Mouse (Mus musculus) neural tube, embryonic 12.5 days (tissue): ENCODE results near the gene Supt6. TPM values are rescaled to one million over a fixed set of nuclear protein-coding genes. Genes with fewer than 3 reads are reported as not detected.

Source experiments
- ATAC-seq: fragments of 200-750 bp; cut with Nextera tagmentation; 2 replicates; pipeline ENCODE4 v1.8.0; 2017; ENCODE audit warnings: low read depth, mild to moderate bottlenecking, moderate TSS enrichment, moderate library complexity; ENCODE audit not compliant: low FRiP score
- H3K27ac ChIP-seq: fragments of 300-500 bp; sonication (generic); 2 replicates; pipeline ENCODE4 v1.5.1; 2016
- H3K27me3 ChIP-seq: fragments of 300-500 bp; sonication (generic); replicated peaks from 2 replicates; pipeline ENCODE4 v1.6.1; 2016; ENCODE audit warnings: mild to moderate bottlenecking
- H3K36me3 ChIP-seq: fragments of 300-500 bp; sonication (generic); 2 replicates; pipeline ENCODE4 v1.6.1; 2016; ENCODE audit warnings: mild to moderate bottlenecking
- H3K4me1 ChIP-seq: fragments of 300-500 bp; sonication (generic); 2 replicates; pipeline ENCODE4 v1.6.1; 2016
- H3K4me2 ChIP-seq: fragments of 300-500 bp; sonication (generic); replicated peaks from 2 replicates; pipeline ENCODE4 v1.6.1; 2016; ENCODE audit warnings: mild to moderate bottlenecking
- H3K4me3 ChIP-seq: fragments of 300-500 bp; sonication (generic); 2 replicates; pipeline ENCODE4 v1.5.1; 2016
- H3K9ac ChIP-seq: fragments of 300-500 bp; sonication (generic); 2 replicates; pipeline ENCODE4 v1.6.1; 2016; ENCODE audit warnings: mild to moderate bottlenecking
- H3K9me3 ChIP-seq: fragments of 300-500 bp; sonication (generic); 2 replicates; pipeline ENCODE4 v1.6.1; 2016; ENCODE audit warnings: mild to moderate bottlenecking
- WGBS: fragments of 180-500 bp; shearing (Covaris S2); methylation state at CpG from one replicate; pipeline ENCODE4 v1.1.7; 2016; 5-methylcytosine and 5-hydroxymethylcytosine counted together
- microRNA-seq: library from miRNA; unstranded; fragments of <30 nt; microRNA quantifications from one replicate; pipeline ENCODE4, GENCODE M21; 2017
- polyA plus RNA-seq: library from polyadenylated mRNA; unstranded; fragments of >200 nt; fragmentation: Nextera tagmentation; extraction: Ambion mirVana; gene quantifications from 2 replicates; pipeline ENCODE4 v1.2.1, GENCODE M21; 2016

Supt6 gene
- polyA plus RNA-seq, 1 experiment from 2014 or later = 40.5 TPM

GRCm38 (mm10) chr11:78161169-78161568 lies 84.6 kb downstream of the Supt6 start:
- Histone ChIP-seq H3K9me3 (no peaks in the 10 kb centered on the region), H3K4me3 (no peak overlapping the region), H3K36me3 (peaks cover 56% of the 10 kb centered on the region), H3K4me1 (peaks cover 32% of the 10 kb centered on the region), H3K27me3 (no peaks in the 10 kb centered on the region), H3K9ac (no peak overlapping the region), H3K27ac (no peak overlapping the region), H3K4me2 (no peak overlapping the region)
- no peak for ATAC-seq
- 93% methylated on average over 14 of the region's 14 CpGs for WGBS

- H3K4me2 ChIP-seq = no peak overlapping the region
- H3K9ac ChIP-seq = no peak overlapping the region
- H3K36me3 ChIP-seq = peaks cover 60% of the 10 kb centered on the region
- no peak overlapping the region for H3K27ac ChIP-seq
- 91% methylated on average over 3 of the region's 3 CpGs for WGBS
- no peak for ATAC-seq
- no peaks in the 10 kb centered on the region for H3K9me3 ChIP-seq
- H3K27me3 ChIP-seq = no peaks in the 10 kb centered on the region
- H3K4me3 ChIP-seq = no peak overlapping the region
- H3K4me1 ChIP-seq = peaks cover 27% of the 10 kb centered on the region
Observed at GRCm38 (mm10) chr11:78160675-78161074, 85.1 kb downstream of the Supt6 start.

- H3K9ac ChIP-seq = no peak overlapping the region
- peaks cover 61% of the 10 kb centered on the region for H3K36me3 ChIP-seq
- no peaks in the 10 kb centered on the region for H3K27me3 ChIP-seq
- 91% methylated on average over 18 of the region's 18 CpGs for WGBS
- no peak overlapping the region for H3K4me2 ChIP-seq
- 0 out of 2 replicates have a peak overlapping the region, but pooled peaks have one; percentile 3 for H3K4me3 ChIP-seq
- H3K9me3 ChIP-seq = no peaks in the 10 kb centered on the region
- H3K27ac ChIP-seq = no peak overlapping the region
- ATAC-seq = no peak
- H3K4me1 ChIP-seq = peaks cover 25% of the 10 kb centered on the region
Observed at GRCm38 (mm10) chr11:78160171-78160570, 85.6 kb downstream of the Supt6 start.

- Histone ChIP-seq H3K27me3 (no peaks in the 10 kb centered on the region), H3K9ac (no peak overlapping the region), H3K4me1 (peaks cover 25% of the 10 kb centered on the region), H3K27ac (no peak overlapping the region), H3K4me3 (no peak overlapping the region), H3K9me3 (no peaks in the 10 kb centered on the region), H3K4me2 (no peak overlapping the region), H3K36me3 (peaks cover 67% of the 10 kb centered on the region)
- ATAC-seq = no peak
- WGBS = 83% methylated on average over 7 of the region's 7 CpGs
Observed at GRCm38 (mm10) chr11:78159557-78159956, 86.2 kb downstream of the Supt6 start.

- ATAC-seq = peak; percentile 22; the same call in 1 of the 2 replicates
- no peaks in the 10 kb centered on the region for H3K27me3 ChIP-seq
- no peak overlapping the region for H3K9ac ChIP-seq
- H3K4me3 ChIP-seq = no peak overlapping the region
- H3K27ac ChIP-seq = no peak overlapping the region
- H3K4me2 ChIP-seq = no peak overlapping the region
- 30% methylated on average over 2 of the region's 2 CpGs for WGBS
- H3K9me3 ChIP-seq = no peaks in the 10 kb centered on the region
- peaks cover 72% of the 10 kb centered on the region for H3K36me3 ChIP-seq
- peaks cover 25% of the 10 kb centered on the region for H3K4me1 ChIP-seq
Observed at GRCm38 (mm10) chr11:78159096-78159495, 86.7 kb downstream of the Supt6 start.

Small RNA genes within 50 kb of the gene (microRNA-seq; reads per million reads assigned to microRNA genes)
- gene Mir7653 = not detected

Other genes with a start within 250 kb of the Supt6 start
- gene Dhrs13, start 213.7 kb downstream of the Supt6 start, polyA plus RNA-seq = 24.5 and 29.0 TPM in 2 replicates
- gene Flot2, start 208.1 kb downstream of the Supt6 start, polyA plus RNA-seq = 74.8 and 81.0 TPM in 2 replicates
- 29.7 and 32.4 TPM in 2 replicates for gene Eral1, start 165.6 kb downstream of the Supt6 start, polyA plus RNA-seq
- gene Fam222b, start 151.3 kb downstream of the Supt6 start, polyA plus RNA-seq = 25.3 and 27.9 TPM in 2 replicates
- gene Traf4, start 80.4 kb downstream of the Supt6 start, polyA plus RNA-seq = 153 and 174 TPM in 2 replicates
- gene Nek8, start 69.3 kb downstream of the Supt6 start, polyA plus RNA-seq = 10.2 and 11.1 TPM in 2 replicates
- gene Tlcd1, start 69.3 kb downstream of the Supt6 start, polyA plus RNA-seq = 8.2 and 10.5 TPM in 2 replicates
- gene Rpl23a, start 62.4 kb downstream of the Supt6 start, polyA plus RNA-seq = 895 and 982 TPM in 2 replicates
- 71.0 and 76.5 TPM in 2 replicates for gene Rab34, start 57.6 kb downstream of the Supt6 start, polyA plus RNA-seq
- 2.5 and 2.9 TPM in 2 replicates for gene Proca1, start 52.6 kb downstream of the Supt6 start, polyA plus RNA-seq
- 59.8 and 60.8 TPM in 2 replicates for gene Sdf2, start 241 bp downstream of the Supt6 start, polyA plus RNA-seq
- 64.9 and 72.4 TPM in 2 replicates for gene 2610507B11Rik, start 15.8 kb upstream of the Supt6 start, polyA plus RNA-seq
- gene BC030499, start 44.9 kb upstream of the Supt6 start, polyA plus RNA-seq = 0.20 and 0.52 TPM in 2 replicates
- 33.6 and 34.2 TPM in 2 replicates for gene Spag5, start 55.5 kb upstream of the Supt6 start, polyA plus RNA-seq
- gene Aldoc, start 77.0 kb upstream of the Supt6 start, polyA plus RNA-seq = 16.8 and 17.2 TPM in 2 replicates
- gene Pigs, start 82.4 kb upstream of the Supt6 start, polyA plus RNA-seq = 66.4 and 73.6 TPM in 2 replicates
- 80.8 and 89.3 TPM in 2 replicates for gene Unc119, start 97.5 kb upstream of the Supt6 start, polyA plus RNA-seq
- not detected in 2 replicates for gene Foxn1, start 140.6 kb upstream of the Supt6 start, polyA plus RNA-seq
- not detected in 2 replicates for gene Slc13a2, start 176.2 kb upstream of the Supt6 start, polyA plus RNA-seq
- gene Slc46a1, start 219.7 kb upstream of the Supt6 start, polyA plus RNA-seq = 17.5 and 17.6 TPM in 2 replicates